In the genomic region with DNA sequence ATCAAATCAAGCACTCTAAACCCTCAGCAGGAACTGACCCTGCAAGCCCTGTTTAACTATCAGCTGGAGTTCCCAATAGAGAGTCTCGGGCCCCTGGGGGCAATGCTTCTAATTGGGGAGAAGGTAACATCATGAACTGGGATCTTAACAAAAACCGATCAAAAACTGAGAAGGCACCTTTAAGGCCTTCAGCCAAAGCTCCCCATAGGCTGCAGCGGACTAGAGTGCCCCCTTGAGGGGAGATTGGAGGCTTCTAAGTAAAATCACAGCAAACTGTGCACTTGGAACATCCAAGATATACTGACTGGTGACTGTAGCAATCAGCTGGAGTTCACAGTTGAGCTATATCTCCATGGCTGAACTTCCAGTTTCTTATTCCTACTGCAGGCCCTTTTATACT, we compare ENCODE assay signal across 10 mouse cellular contexts.
A peak's percentile ranks its signal among the peaks of the same experiment; 100 is the strongest.
DNase-seq lines count a peak whose midpoint lies in the region; ATAC-seq lines count a peak whose summit lies in the region.
"Had no signal": no experiment of that assay in that cellular context is flagged by ENCODE, and none has a peak within 500 bp of the region (broad histone marks: within the 10 kb centered on the region; RNA-seq: fewer than 3 reads in every experiment).

No protein-coding gene starts in this region.

- H3K4me1 ChIP-seq in kidney, embryonic 15.5 days: no peaks in the 10 kb centered on the region
- H3K4me1 ChIP-seq: heart, embryonic 10.5 days; megakaryocyte, embryonic 14.5 days had no signal

- WGBS in kidney, embryonic 15.5 days: 22% methylated on average over 3 of the region's 3 CpGs

- H3K9ac ChIP-seq in kidney, embryonic 15.5 days: no peak overlapping the region

- ATAC-seq in kidney, embryonic 15.5 days (replicated peaks; ENCODE audit: low FRiP score): no peak

- H3K4me2 ChIP-seq in kidney, embryonic 15.5 days: no peak overlapping the region

- no peak overlapping the region for H3K4me3 ChIP-seq in kidney, embryonic 15.5 days (replicated peaks)
- H3K4me3 ChIP-seq: heart, embryonic 10.5 days; megakaryocyte, embryonic 14.5 days had no signal

- H3K9me3 ChIP-seq in kidney, embryonic 15.5 days (replicated peaks): no peaks in the 10 kb centered on the region
- H3K9me3 ChIP-seq: heart, embryonic 10.5 days had no signal

- H3K27me3 ChIP-seq in kidney, embryonic 15.5 days: no peaks in the 10 kb centered on the region
- H3K27me3 ChIP-seq: megakaryocyte, embryonic 14.5 days had no signal

- no peaks in the 10 kb centered on the region for H3K36me3 ChIP-seq in kidney, embryonic 15.5 days
- H3K36me3 ChIP-seq: heart, embryonic 10.5 days had no signal

- no peak overlapping the region for H3K27ac ChIP-seq in kidney, embryonic 15.5 days
- H3K27ac ChIP-seq: heart, embryonic 10.5 days had no signal

- DNase-seq in kidney, adult 9 months: peak; percentile 3
- peak; percentile 26 for DNase-seq in right cerebral cortex, postnatal 4 days
- no peak for DNase-seq in right cerebral cortex, adult 18-20 months
- peak; percentile 25 for DNase-seq in embryo, embryonic 10 days (ENCODE audit: low spot score)
- no peak for DNase-seq in c-Kit-positive CD71-positive TER-119-positive erythroid progenitor cells, embryonic 14.5 days (ENCODE audit: low spot score)
- DNase-seq in spleen, adult 18-20 months: no peak
- DNase-seq in gastrocnemius, postnatal 25 days: no peak

Comparison
In these comparisons a context has a peak if more than half of its experiments do, and no peak if none do; other contexts are left out.
1. DNase-seq: peak in kidney, adult 9 months (single experiment), right cerebral cortex, postnatal 4 days (single experiment) and embryo, embryonic 10 days (single experiment); none in right cerebral cortex, adult 18-20 months (single experiment), c-Kit-positive CD71-positive TER-119-positive erythroid progenitor cells, embryonic 14.5 days (single experiment), spleen, adult 18-20 months (0 of 2) and gastrocnemius, postnatal 25 days (single experiment).